Comparison of ENCODE assay signal across 20 mouse cellular contexts in the genomic region with DNA sequence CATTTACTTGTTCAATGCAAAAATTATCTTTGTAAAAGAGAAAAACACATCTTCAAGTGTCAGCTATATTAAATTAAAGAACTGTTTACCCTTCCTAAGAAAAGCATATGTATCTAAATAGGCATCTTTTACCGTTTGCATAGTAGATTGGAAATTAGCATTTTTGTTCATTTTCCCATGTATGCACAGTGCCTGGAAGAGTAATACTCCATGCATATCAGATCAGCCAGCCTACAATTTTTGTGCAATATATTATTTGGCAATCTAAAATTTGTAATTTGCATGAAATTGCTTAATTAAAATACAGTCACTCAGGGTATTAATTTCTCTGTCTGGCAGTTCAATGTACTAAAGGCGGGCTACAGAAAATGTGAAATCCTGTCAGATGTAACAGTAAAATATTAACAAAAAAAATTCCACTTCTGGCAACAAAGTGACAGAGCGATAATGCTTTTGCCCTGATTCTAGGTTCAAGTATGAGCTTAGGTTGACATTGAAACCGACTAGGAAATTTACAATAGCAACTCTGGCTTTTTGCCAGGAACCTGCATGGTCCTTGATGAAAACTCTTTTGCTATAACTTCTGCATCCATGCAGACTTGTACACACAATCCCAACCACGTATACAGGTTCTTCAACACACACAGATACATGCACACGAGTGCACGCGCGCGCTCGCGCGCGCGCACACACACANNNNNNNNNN.
DNase-seq lines count a peak whose midpoint lies in the region; ATAC-seq and TF ChIP-seq lines count a peak whose summit lies in the region.
"Had no signal": no experiment of that assay in that cellular context is flagged by ENCODE, and none has a peak within 500 bp of the region (broad histone marks: within the 10 kb centered on the region; RNA-seq: fewer than 3 reads in every experiment).

No protein-coding gene starts in this region.

- no peaks in the 10 kb centered on the region for H3K27me3 ChIP-seq in forebrain, embryonic 15.5 days
- peaks cover 29% of the 10 kb centered on the region for H3K27me3 ChIP-seq in forebrain, embryonic 10.5 days (ENCODE audit: poor library complexity, severe bottlenecking)
- H3K27me3 ChIP-seq in midbrain, embryonic 13.5 days, result no peaks in the 10 kb centered on the region
- H3K27me3 ChIP-seq in midbrain, embryonic 16.5 days (ENCODE audit: control insufficient read depth, insufficient read depth, low read depth, low read length), result no peaks in the 10 kb centered on the region
- H3K27me3 ChIP-seq: embryonic facial prominence, embryonic 12.5 days; hindbrain, embryonic 12.5 days; intestine, embryonic 15.5 days had no signal

- no peaks in the 10 kb centered on the region for H3K9me3 ChIP-seq in forebrain, embryonic 15.5 days
- H3K9me3 ChIP-seq in forebrain, embryonic 10.5 days, result no peaks in the 10 kb centered on the region
- no peaks in the 10 kb centered on the region for H3K9me3 ChIP-seq in midbrain, embryonic 13.5 days
- H3K9me3 ChIP-seq in midbrain, embryonic 16.5 days (replicated peaks; ENCODE audit: control insufficient read depth, low read length, poor library complexity, severe bottlenecking), result no peaks in the 10 kb centered on the region
- H3K9me3 ChIP-seq: embryonic facial prominence, embryonic 12.5 days; heart, embryonic 10.5 days; hindbrain, embryonic 12.5 days; intestine, embryonic 15.5 days had no signal

- peak; percentile 6 to 22 for DNase-seq in cerebellum, postnatal 10 days
- DNase-seq in cerebellum, adult 18-20 months, result no peak
- no peak for DNase-seq in forebrain, embryonic 10.5 days (ENCODE audit: extremely low spot score, low spot score)
- peak; percentile 77 for DNase-seq in brain, embryonic 14.5 days (ENCODE audit: low read depth)
- DNase-seq in layer of hippocampus, adult 8-10 months (ENCODE audit: low spot score in 2 of 2), result no peak
- DNase-seq: adrenal gland, postnatal 10 days; cerebellum, adult 2 months; cerebellum, postnatal 14 days; embryo, embryonic 11 days; gastrocnemius, postnatal 10 days; heart, adult 18-20 months; heart, postnatal 10 days; heart, postnatal 4 days had no signal

- H3K4me2 ChIP-seq in forebrain, embryonic 15.5 days (replicated peaks), result no peak overlapping the region
- no peak overlapping the region for H3K4me2 ChIP-seq in midbrain, embryonic 13.5 days (replicated peaks)
- no peak overlapping the region for H3K4me2 ChIP-seq in midbrain, embryonic 16.5 days (ENCODE audit: low read length)
- H3K4me2 ChIP-seq: embryonic facial prominence, embryonic 12.5 days; hindbrain, embryonic 12.5 days; intestine, embryonic 15.5 days had no signal

- ATAC-seq in forebrain, embryonic 15.5 days (replicated peaks), result peak; percentile 59
- no peak for ATAC-seq in midbrain, embryonic 13.5 days
- ATAC-seq in midbrain, embryonic 16.5 days, result no peak
- ATAC-seq: intestine, embryonic 15.5 days had no signal

- no peak for TF ChIP-seq POLR2A in brain, embryonic 14.5 days (IDR thresholded peaks at IDR 0.05; ENCODE audit: borderline replicate concordance, extremely low read depth, insufficient read depth, insufficient read length, poor library complexity, severe bottlenecking)

- no peak overlapping the region for H3K9ac ChIP-seq in forebrain, embryonic 15.5 days (replicated peaks)
- H3K9ac ChIP-seq in midbrain, embryonic 13.5 days (replicated peaks), result no peak overlapping the region
- H3K9ac ChIP-seq in midbrain, embryonic 16.5 days (ENCODE audit: low read depth, low read length), result no peak overlapping the region
- H3K9ac ChIP-seq: embryonic facial prominence, embryonic 12.5 days; hindbrain, embryonic 12.5 days; intestine, embryonic 15.5 days had no signal

- 67% methylated on average over 15 of the region's 15 CpGs for WGBS in forebrain, embryonic 15.5 days
- WGBS in forebrain, embryonic 10.5 days, result 95% methylated on average over 15 of the region's 15 CpGs
- 86% methylated on average over 15 of the region's 15 CpGs for WGBS in midbrain, embryonic 13.5 days
- 81% methylated on average over 11 of the region's 15 CpGs for WGBS in midbrain, embryonic 16.5 days

- H3K36me3 ChIP-seq in forebrain, embryonic 15.5 days, result no peaks in the 10 kb centered on the region
- no peaks in the 10 kb centered on the region for H3K36me3 ChIP-seq in forebrain, embryonic 10.5 days (replicated peaks)
- no peaks in the 10 kb centered on the region for H3K36me3 ChIP-seq in midbrain, embryonic 13.5 days
- no peaks in the 10 kb centered on the region for H3K36me3 ChIP-seq in midbrain, embryonic 16.5 days (ENCODE audit: control insufficient read depth, insufficient read depth, low read length)
- H3K36me3 ChIP-seq: embryonic facial prominence, embryonic 12.5 days; heart, embryonic 10.5 days; hindbrain, embryonic 12.5 days; intestine, embryonic 15.5 days had no signal

- H3K4me3 ChIP-seq in forebrain, embryonic 15.5 days, result no peak overlapping the region
- H3K4me3 ChIP-seq in forebrain, embryonic 10.5 days, result no peak overlapping the region
- H3K4me3 ChIP-seq in midbrain, embryonic 13.5 days (replicated peaks), result no peak overlapping the region
- H3K4me3 ChIP-seq in midbrain, embryonic 16.5 days (ENCODE audit: low read depth, low read length), result no peak overlapping the region
- H3K4me3 ChIP-seq: embryonic facial prominence, embryonic 12.5 days; heart, embryonic 10.5 days; hindbrain, embryonic 12.5 days; intestine, embryonic 15.5 days had no signal

- H3K4me1 ChIP-seq in forebrain, embryonic 15.5 days, result peaks cover 33% of the 10 kb centered on the region
- peaks cover 34% of the 10 kb centered on the region for H3K4me1 ChIP-seq in forebrain, embryonic 10.5 days
- peaks cover 25% of the 10 kb centered on the region for H3K4me1 ChIP-seq in midbrain, embryonic 13.5 days (replicated peaks)
- H3K4me1 ChIP-seq in midbrain, embryonic 16.5 days (ENCODE audit: control insufficient read depth, insufficient read depth, low read length), result peaks cover 17% of the 10 kb centered on the region

- H3K27ac ChIP-seq in forebrain, embryonic 15.5 days (replicated peaks), result peak overlapping the region; percentile 38
- H3K27ac ChIP-seq in forebrain, embryonic 10.5 days, result no peak overlapping the region
- H3K27ac ChIP-seq in midbrain, embryonic 13.5 days, result peak overlapping the region; percentile 19; the same call in 1 of the 2 replicates
- no peak overlapping the region for H3K27ac ChIP-seq in midbrain, embryonic 16.5 days (ENCODE audit: low read length)
- H3K27ac ChIP-seq: embryonic facial prominence, embryonic 12.5 days; heart, embryonic 10.5 days; hindbrain, embryonic 12.5 days; intestine, embryonic 15.5 days had no signal

- no peak for TF ChIP-seq CTCF in brain, embryonic 14.5 days (IDR thresholded peaks at IDR 0.05; ENCODE audit: borderline replicate concordance, extremely low read depth, insufficient read depth, insufficient read length)

Comparison
In these comparisons a context has a peak if more than half of its experiments do, and no peak if none do; other contexts are left out.
1. DNase-seq: peak in cerebellum, postnatal 10 days (2 of 2) and brain, embryonic 14.5 days (single experiment); none in cerebellum, adult 18-20 months (0 of 2), forebrain, embryonic 10.5 days (single experiment) and layer of hippocampus, adult 8-10 months (0 of 2).
2. H3K27ac ChIP-seq: peak in forebrain, embryonic 15.5 days (single experiment) and midbrain, embryonic 13.5 days (single experiment); none in forebrain, embryonic 10.5 days (single experiment) and midbrain, embryonic 16.5 days (single experiment).